Comparison of ENCODE assay signal across 12 mouse cellular contexts in the genomic region with DNA sequence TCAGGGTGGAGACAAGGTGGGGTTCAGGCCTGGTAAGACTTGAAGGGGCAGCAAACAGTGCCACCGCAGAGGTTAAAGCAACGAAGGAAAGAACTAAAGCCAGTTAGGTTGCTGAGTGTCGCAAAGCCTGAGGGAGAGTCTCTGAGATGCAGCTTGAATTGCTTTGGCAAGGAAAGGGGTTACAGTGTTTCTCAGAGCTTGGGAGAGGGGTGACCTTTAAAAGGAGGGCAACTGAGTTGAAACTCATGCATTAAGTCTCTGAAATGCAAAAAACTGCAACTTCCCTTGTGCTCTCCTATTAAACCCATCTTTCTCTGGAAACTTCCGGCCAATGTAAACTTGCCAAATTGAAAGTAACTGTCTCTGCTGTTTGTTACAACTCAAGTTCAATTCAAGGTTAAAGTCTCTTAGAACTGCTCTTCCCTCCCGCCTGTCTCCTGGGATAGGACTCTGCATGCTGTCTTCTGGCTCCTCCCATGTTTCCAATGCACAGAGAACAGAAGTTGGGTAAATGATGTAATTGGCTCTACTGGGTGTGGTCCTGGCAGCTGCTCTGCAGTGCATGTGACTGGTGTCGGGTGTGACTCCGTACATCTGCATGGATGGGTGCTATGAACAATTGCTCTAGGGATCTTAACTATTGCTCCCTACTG.
A peak's percentile ranks its signal among the peaks of the same experiment; 100 is the strongest.
DNase-seq lines count a peak whose midpoint lies in the region; ATAC-seq and TF ChIP-seq lines count a peak whose summit lies in the region.
"Had no signal": no experiment of that assay in that cellular context is flagged by ENCODE, and none has a peak within 500 bp of the region (broad histone marks: within the 10 kb centered on the region; RNA-seq: fewer than 3 reads in every experiment).

No protein-coding gene starts in this region.

- H3K27me3 ChIP-seq in lung, embryonic 16.5 days (ENCODE audit: control insufficient read depth, insufficient read depth, low read depth, low read length), result no peaks in the 10 kb centered on the region
- no peaks in the 10 kb centered on the region for H3K27me3 ChIP-seq in stomach, embryonic 15.5 days (replicated peaks)
- no peaks in the 10 kb centered on the region for H3K27me3 ChIP-seq in midbrain, postnatal 0 days (ENCODE audit: insufficient read depth, low read length)
- H3K27me3 ChIP-seq: midbrain, embryonic 12.5 days had no signal

- TF ChIP-seq CTCF in midbrain, postnatal 0 days (IDR thresholded peaks at IDR 0.05), result no peak

- no peak overlapping the region; the same call in 1 of the 2 replicates for H3K27ac ChIP-seq in lung, embryonic 16.5 days (ENCODE audit: low read length)
- H3K27ac ChIP-seq in stomach, embryonic 15.5 days, result peak overlapping the region; percentile 69
- H3K27ac ChIP-seq in midbrain, postnatal 0 days (ENCODE audit: low read depth, low read length), result no peak overlapping the region
- H3K27ac ChIP-seq: midbrain, embryonic 12.5 days had no signal

- peak; percentile 88 for ATAC-seq in lung, embryonic 16.5 days (ENCODE audit: low read depth)
- peak; percentile 84 for ATAC-seq in stomach, embryonic 15.5 days (ENCODE audit: insufficient read depth, low FRiP score, low read depth)
- ATAC-seq in inflammation-experienced regulatory T-cells, adult 6 months, result no peak
- ATAC-seq in midbrain, postnatal 0 days (ENCODE audit: low FRiP score), result no peak
- ATAC-seq: activated CD4-positive, CD25-positive, alpha-beta regulatory T cell, adult 4 months had no signal

- H3K4me3 ChIP-seq in lung, embryonic 16.5 days (ENCODE audit: low read length), result no peak overlapping the region
- no peak overlapping the region for H3K4me3 ChIP-seq in stomach, embryonic 15.5 days (replicated peaks)
- H3K4me3 ChIP-seq in midbrain, postnatal 0 days (ENCODE audit: low read depth, low read length), result no peak overlapping the region
- H3K4me3 ChIP-seq: erythroblast, embryonic 14.5 days; midbrain, embryonic 12.5 days had no signal

- H3K36me3 ChIP-seq in lung, embryonic 16.5 days (ENCODE audit: control insufficient read depth, insufficient read depth, low read length), result no peaks in the 10 kb centered on the region
- no peaks in the 10 kb centered on the region for H3K36me3 ChIP-seq in stomach, embryonic 15.5 days
- no peaks in the 10 kb centered on the region for H3K36me3 ChIP-seq in midbrain, postnatal 0 days (ENCODE audit: insufficient read depth, low read length)
- H3K36me3 ChIP-seq: midbrain, embryonic 12.5 days had no signal

- peak; percentile 25 for DNase-seq in adrenal gland, postnatal 10 days
- DNase-seq in adrenal gland, postnatal 4 days (ENCODE audit: low spot score in 2 of 2), result no peak
- DNase-seq in lung, adult 18-20 months, result no peak
- DNase-seq in heart, postnatal 4 days, result peak; percentile 16
- DNase-seq in midbrain, postnatal 0 days (ENCODE audit: low spot score), result no peak
- DNase-seq: cerebellum, adult 11-12 months had no signal

- peaks cover 2% of the 10 kb centered on the region; the same call in 1 of the 2 replicates for H3K4me1 ChIP-seq in lung, embryonic 16.5 days (replicated peaks; ENCODE audit: control insufficient read depth, insufficient read depth, low read length)
- peaks cover 8% of the 10 kb centered on the region; the same call in 1 of the 2 replicates for H3K4me1 ChIP-seq in stomach, embryonic 15.5 days
- no peaks in the 10 kb centered on the region for H3K4me1 ChIP-seq in midbrain, postnatal 0 days (ENCODE audit: insufficient read depth, low read length)
- H3K4me1 ChIP-seq: midbrain, embryonic 12.5 days had no signal

- no peak overlapping the region for H3K4me2 ChIP-seq in lung, embryonic 16.5 days (ENCODE audit: low read depth, low read length)
- no peak overlapping the region for H3K4me2 ChIP-seq in stomach, embryonic 15.5 days
- H3K4me2 ChIP-seq in midbrain, postnatal 0 days (ENCODE audit: low read depth, low read length, poor library complexity, severe bottlenecking), result no peak overlapping the region
- H3K4me2 ChIP-seq: midbrain, embryonic 12.5 days had no signal

- H3K9me3 ChIP-seq in lung, embryonic 16.5 days (ENCODE audit: control insufficient read depth, low read length), result no peaks in the 10 kb centered on the region; the same call in 1 of the 2 replicates
- H3K9me3 ChIP-seq in stomach, embryonic 15.5 days, result no peaks in the 10 kb centered on the region
- no peaks in the 10 kb centered on the region for H3K9me3 ChIP-seq in midbrain, postnatal 0 days (ENCODE audit: low read length)
- H3K9me3 ChIP-seq: midbrain, embryonic 12.5 days had no signal

- H3K9ac ChIP-seq in lung, embryonic 16.5 days (ENCODE audit: low read length), result no peak overlapping the region
- H3K9ac ChIP-seq in stomach, embryonic 15.5 days, result no peak overlapping the region
- no peak overlapping the region for H3K9ac ChIP-seq in midbrain, postnatal 0 days (replicated peaks; ENCODE audit: low read length, poor library complexity, severe bottlenecking)
- H3K9ac ChIP-seq: midbrain, embryonic 12.5 days had no signal

- 51% methylated on average over 7 of the region's 7 CpGs for WGBS in lung, embryonic 16.5 days
- WGBS in stomach, embryonic 15.5 days, result 36% methylated on average over 7 of the region's 7 CpGs
- 80% methylated on average over 7 of the region's 7 CpGs for WGBS in midbrain, postnatal 0 days

Comparison
In these comparisons a context has a peak if more than half of its experiments do, and no peak if none do; other contexts are left out.
1. DNase-seq: peak in adrenal gland, postnatal 10 days (single experiment) and heart, postnatal 4 days (single experiment); none in adrenal gland, postnatal 4 days (0 of 2), lung, adult 18-20 months (0 of 2) and midbrain, postnatal 0 days (single experiment).
2. ATAC-seq: peak in lung, embryonic 16.5 days (single experiment) and stomach, embryonic 15.5 days (single experiment); none in inflammation-experienced regulatory T-cells, adult 6 months (single experiment) and midbrain, postnatal 0 days (single experiment).